Mouse (Mus musculus) 3T3-L1 (cell line): ENCODE measurements around the gene Tm9sf3.
"Not testable (repeated sequence)": the region's sequence is repeated elsewhere in the genome, so short reads cannot be mapped to it uniquely, and the experiment has no call there.

Experiments
- DNase-seq: peaks from one replicate; pipeline ENCODE4 v3.0.0-alpha.2; 2015; ENCODE audit warnings: low read depth, low spot score

The Tm9sf3 gene

GRCm38 (mm10) chr19:41263630-41264295, at the start of gene Tm9sf3:
Gene Tm9sf3, minus strand, starts transcription at chr19:41263997.
- peak; percentile 85 for DNase-seq

GRCm38 (mm10) chr19:41312587-41312986, 48.8 kb upstream of the Tm9sf3 start:
- DNase-seq = not testable (repeated sequence)

- DNase-seq = no peak
Observed at GRCm38 (mm10) chr19:41312027-41312426, 48.2 kb upstream of the Tm9sf3 start.

- no peak for DNase-seq
Observed at GRCm38 (mm10) chr19:41310971-41311703, 47.3 kb upstream of the Tm9sf3 start.

GRCm38 (mm10) chr19:41303933-41304332, 40.1 kb upstream of the Tm9sf3 start:
- DNase-seq = no peak

GRCm38 (mm10) chr19:41303433-41303832, 39.6 kb upstream of the Tm9sf3 start:
- no peak for DNase-seq

GRCm38 (mm10) chr19:41301856-41302255, 38.1 kb upstream of the Tm9sf3 start:
- DNase-seq = peak; percentile 25

- no peak for DNase-seq
Observed at GRCm38 (mm10) chr19:41299446-41299845, 35.6 kb upstream of the Tm9sf3 start.

GRCm38 (mm10) chr19:41290952-41291619, 27.3 kb upstream of the Tm9sf3 start:
- peak; percentile 41 for DNase-seq

- no peak for DNase-seq
Observed at GRCm38 (mm10) chr19:41288568-41288967, 24.8 kb upstream of the Tm9sf3 start.

- DNase-seq = no peak
Observed at GRCm38 (mm10) chr19:41287224-41287623, 23.4 kb upstream of the Tm9sf3 start.

GRCm38 (mm10) chr19:41284515-41284914, 20.7 kb upstream of the Tm9sf3 start:
- no peak for DNase-seq

GRCm38 (mm10) chr19:41282718-41283117, 18.9 kb upstream of the Tm9sf3 start:
- DNase-seq = no peak

GRCm38 (mm10) chr19:41282216-41282615, 18.4 kb upstream of the Tm9sf3 start:
- DNase-seq = peak; percentile 27

GRCm38 (mm10) chr19:41279724-41280244, 16.0 kb upstream of the Tm9sf3 start:
- peak; percentile 4 for DNase-seq

- DNase-seq = no peak
Observed at GRCm38 (mm10) chr19:41278606-41279005, 14.8 kb upstream of the Tm9sf3 start.

GRCm38 (mm10) chr19:41275588-41275987, 11.8 kb upstream of the Tm9sf3 start:
- DNase-seq = no peak

GRCm38 (mm10) chr19:41270906-41271305, 7.1 kb upstream of the Tm9sf3 start:
- no peak for DNase-seq

GRCm38 (mm10) chr19:41270151-41270727, 6.4 kb upstream of the Tm9sf3 start:
- DNase-seq = peak; percentile 96

GRCm38 (mm10) chr19:41266251-41266901, 2.6 kb upstream of the Tm9sf3 start:
- DNase-seq = peak; percentile 11

- no peak for DNase-seq
Observed at GRCm38 (mm10) chr19:41264331-41264799, 568 bp upstream of the Tm9sf3 start.
